Mouse (Mus musculus): ENCODE measurements around the gene Gramd1b. TPM values are rescaled to one million over a fixed set of nuclear protein-coding genes. Genes with fewer than 3 reads are reported as not detected.

Gene Gramd1b
- total RNA-seq, 2 experiments from 2014 or later: 6.6 to 8.8 TPM

GRCm38 (mm10) chr9:40405263-40405662, 125.9 kb downstream of the Gramd1b start:
- intact Hi-C loops (cut with DNase I): no loop called here

GRCm38 (mm10) chr9:40404637-40405036, 126.5 kb downstream of the Gramd1b start:
- DNase-seq: no peak
- intact Hi-C loops (cut with DNase I): no loop called here

More at GRCm38 (mm10) chr9:40405263-40405662, 125.9 kb downstream of the Gramd1b start:
- no peak for DNase-seq

- intact Hi-C loops (cut with DNase I): no loop called here
- DNase-seq: no peak
Observed at GRCm38 (mm10) chr9:40403750-40404149, 127.4 kb downstream of the Gramd1b start.

GRCm38 (mm10) chr9:40401818-40402217, 129.4 kb downstream of the Gramd1b start:
- no peak for DNase-seq
- intact Hi-C loops (cut with DNase I): no loop called here

GRCm38 (mm10) chr9:40400854-40401253, 130.3 kb downstream of the Gramd1b start:
- intact Hi-C loops (cut with DNase I): no loop called here
- no peak for DNase-seq

GRCm38 (mm10) chr9:40400171-40400570, 131.0 kb downstream of the Gramd1b start:
- DNase-seq: no peak
- intact Hi-C loops (cut with DNase I): no loop called here

- intact Hi-C loops (cut with DNase I): no loop called here
Observed at GRCm38 (mm10) chr9:40399359-40399932, 131.7 kb downstream of the Gramd1b start.

GRCm38 (mm10) chr9:40397471-40398245, 133.5 kb downstream of the Gramd1b start:
- DNase-seq: no peak
- intact Hi-C loops (cut with DNase I): no loop called here

More at GRCm38 (mm10) chr9:40399359-40399932, 131.7 kb downstream of the Gramd1b start:
- DNase-seq: no peak

GRCm38 (mm10) chr9:40397036-40397435, 134.1 kb downstream of the Gramd1b start:
- intact Hi-C loops (cut with DNase I): no loop called here

GRCm38 (mm10) chr9:40396171-40396570, 135.0 kb downstream of the Gramd1b start:
- no peak for DNase-seq
- intact Hi-C loops (cut with DNase I): no loop called here

More at GRCm38 (mm10) chr9:40397036-40397435, 134.1 kb downstream of the Gramd1b start:
- DNase-seq: peak in 1 of 2 experiments; percentile 39

- intact Hi-C loops (cut with DNase I): loop anchor here (2.0 to 5.0 kb wide), 2 partner anchors 45 to 165 kb away; no protein-coding TSS in a partner anchor
- no peak for DNase-seq
Observed at GRCm38 (mm10) chr9:40391852-40392695, 139.1 kb downstream of the Gramd1b start.

- intact Hi-C loops (cut with DNase I): loop anchor here (2.0 to 5.0 kb wide), 2 partner anchors 44 to 165 kb away; no protein-coding TSS in a partner anchor
- DNase-seq: no peak
Observed at GRCm38 (mm10) chr9:40391359-40391758, 139.8 kb downstream of the Gramd1b start.

GRCm38 (mm10) chr9:40390904-40391303, 140.3 kb downstream of the Gramd1b start:
- intact Hi-C loops (cut with DNase I): loop anchor here (2.0 to 5.0 kb wide), 2 partner anchors 44 to 164 kb away; no protein-coding TSS in a partner anchor
- no peak for DNase-seq

- no peak for DNase-seq
- intact Hi-C loops (cut with DNase I): loop anchor here (2.0 to 5.0 kb wide), 2 partner anchors 43 to 164 kb away; no protein-coding TSS in a partner anchor
Observed at GRCm38 (mm10) chr9:40390396-40390760, 140.8 kb downstream of the Gramd1b start.

- intact Hi-C loops (cut with DNase I): loop anchor here (2.0 to 5.0 kb wide), 2 partner anchors 43 to 163 kb away; no protein-coding TSS in a partner anchor
- DNase-seq: no peak
Observed at GRCm38 (mm10) chr9:40389669-40390395, 141.4 kb downstream of the Gramd1b start.

GRCm38 (mm10) chr9:40389175-40389574, 142.0 kb downstream of the Gramd1b start:
- DNase-seq: no peak
- intact Hi-C loops (cut with DNase I): no loop called here

GRCm38 (mm10) chr9:40384781-40385180, 146.4 kb downstream of the Gramd1b start:
- no peak for DNase-seq
- intact Hi-C loops (cut with DNase I): no loop called here

- DNase-seq: no peak
- intact Hi-C loops (cut with DNase I): no loop called here
Observed at GRCm38 (mm10) chr9:40382508-40382907, 148.7 kb downstream of the Gramd1b start.

GRCm38 (mm10) chr9:40381416-40382411, 149.5 kb downstream of the Gramd1b start:
- DNase-seq: no peak
- intact Hi-C loops (cut with DNase I): no loop called here

Measured in gastrocnemius, postnatal 36 days (tissue).